Mouse (Mus musculus) liver, embryonic 12.5 days (tissue): ENCODE measurements around the gene Dhdh. TPM values are rescaled to one million over a fixed set of nuclear protein-coding genes. Genes with fewer than 3 reads are reported as not detected.
"Not testable (repeated sequence)": the region's sequence is repeated elsewhere in the genome, so short reads cannot be mapped to it uniquely, and the experiment has no call there.

Experiments used
- ATAC-seq: fragments of 200-750 bp; cut with Nextera tagmentation; 2 replicates; pipeline ENCODE4 v1.8.0; 2017; ENCODE audit warnings: moderate number of reproducible peaks, mild to moderate bottlenecking, moderate library complexity
- H3K27ac ChIP-seq: fragments of 300-500 bp; sonication (generic); 2 replicates; pipeline ENCODE4 v1.5.1; 2016; ENCODE audit warnings: mild to moderate bottlenecking
- H3K27me3 ChIP-seq: fragments of 300-500 bp; sonication (generic); replicated peaks from 2 replicates; pipeline ENCODE4 v1.6.1; 2016; ENCODE audit warnings: mild to moderate bottlenecking, moderate library complexity
- H3K36me3 ChIP-seq: fragments of 300-500 bp; sonication (generic); 2 replicates; pipeline ENCODE4 v1.6.1; 2016; ENCODE audit warnings: mild to moderate bottlenecking, moderate library complexity
- H3K4me1 ChIP-seq: fragments of 300-500 bp; sonication (generic); 2 replicates; pipeline ENCODE4 v1.6.1; 2016
- H3K4me2 ChIP-seq: fragments of 300-500 bp; sonication (generic); 2 replicates; pipeline ENCODE4 v1.6.1; 2016; ENCODE audit warnings: mild to moderate bottlenecking, moderate library complexity
- H3K4me3 ChIP-seq: fragments of 300-500 bp; sonication (generic); 2 replicates; pipeline ENCODE4 v1.5.1; 2016; ENCODE audit warnings: mild to moderate bottlenecking, moderate library complexity
- H3K9ac ChIP-seq: fragments of 300-500 bp; sonication (generic); 2 replicates; pipeline ENCODE4 v1.6.1; 2016; ENCODE audit warnings: mild to moderate bottlenecking, moderate library complexity
- H3K9me3 ChIP-seq: fragments of 300-500 bp; sonication (generic); replicated peaks from 2 replicates; pipeline ENCODE4 v1.6.1; 2016; ENCODE audit warnings: mild to moderate bottlenecking, moderate library complexity
- WGBS: fragments of 180-500 bp; shearing (Covaris S2); methylation state at CpG from one replicate; pipeline ENCODE4 v1.1.7; 2016; ENCODE audit not compliant: insufficient replicate concordance; 5-methylcytosine and 5-hydroxymethylcytosine counted together
- polyA plus RNA-seq: library from polyadenylated mRNA; unstranded; fragments of >200 nt; fragmentation: Nextera tagmentation; extraction: Ambion mirVana; gene quantifications from 2 replicates; pipeline ENCODE4 v1.2.1, GENCODE M21; 2016

The Dhdh gene
- polyA plus RNA-seq, 1 experiment from 2014 or later, result 3.1 TPM

DNA sequence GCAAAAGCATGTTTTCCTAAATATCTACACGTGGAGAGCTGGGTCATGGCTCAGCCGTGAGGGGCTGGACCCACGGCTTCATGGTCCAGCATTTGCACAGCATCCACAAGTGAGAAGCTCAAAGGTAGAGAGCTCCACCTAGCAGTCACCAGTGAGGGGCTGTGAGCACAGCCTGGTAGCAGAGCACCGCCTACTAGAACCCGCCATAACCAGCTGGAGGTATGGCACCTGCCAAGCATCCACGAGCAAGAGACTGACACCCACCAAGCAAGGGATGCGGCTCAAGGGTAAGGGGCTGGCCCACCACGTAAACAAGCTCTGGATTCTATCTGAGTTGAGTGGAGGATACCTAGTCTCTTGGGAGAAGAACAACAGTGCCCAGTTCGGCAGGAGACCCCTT lies 23.1 kb downstream of the Dhdh start:
- H3K4me1 ChIP-seq, result peaks cover 54% of the 10 kb centered on the region
- no peaks in the 10 kb centered on the region for H3K27me3 ChIP-seq
- peak overlapping the region; percentile 90 for H3K9ac ChIP-seq
- no peaks in the 10 kb centered on the region for H3K9me3 ChIP-seq
- peak overlapping the region; percentile 81 for H3K4me3 ChIP-seq
- peak; percentile 6; the same call in 1 of the 2 replicates for ATAC-seq
- H3K4me2 ChIP-seq, result peak overlapping the region; percentile 93
- H3K27ac ChIP-seq, result peak overlapping the region; percentile 75; the same call in 1 of the 2 replicates
- 65% methylated on average over 9 of the region's 9 CpGs for WGBS
- peaks cover 42% of the 10 kb centered on the region for H3K36me3 ChIP-seq

GRCm38 (mm10) chr7:45465112-45465511 lies 23.5 kb downstream of the Dhdh start:
- WGBS, result 90% methylated on average over 12 of the region's 12 CpGs
- Histone ChIP-seq H3K27ac (peak overlapping the region; percentile 75; the same call in 1 of the 2 replicates), H3K4me3 (peak overlapping the region; percentile 81), H3K36me3 (peaks cover 45% of the 10 kb centered on the region), H3K9ac (peak overlapping the region; percentile 90; the same call in 1 of the 2 replicates), H3K4me2 (peak overlapping the region; percentile 93), H3K4me1 (peaks cover 59% of the 10 kb centered on the region), H3K9me3 (no peaks in the 10 kb centered on the region), H3K27me3 (no peaks in the 10 kb centered on the region)
- no peak for ATAC-seq

DNA sequence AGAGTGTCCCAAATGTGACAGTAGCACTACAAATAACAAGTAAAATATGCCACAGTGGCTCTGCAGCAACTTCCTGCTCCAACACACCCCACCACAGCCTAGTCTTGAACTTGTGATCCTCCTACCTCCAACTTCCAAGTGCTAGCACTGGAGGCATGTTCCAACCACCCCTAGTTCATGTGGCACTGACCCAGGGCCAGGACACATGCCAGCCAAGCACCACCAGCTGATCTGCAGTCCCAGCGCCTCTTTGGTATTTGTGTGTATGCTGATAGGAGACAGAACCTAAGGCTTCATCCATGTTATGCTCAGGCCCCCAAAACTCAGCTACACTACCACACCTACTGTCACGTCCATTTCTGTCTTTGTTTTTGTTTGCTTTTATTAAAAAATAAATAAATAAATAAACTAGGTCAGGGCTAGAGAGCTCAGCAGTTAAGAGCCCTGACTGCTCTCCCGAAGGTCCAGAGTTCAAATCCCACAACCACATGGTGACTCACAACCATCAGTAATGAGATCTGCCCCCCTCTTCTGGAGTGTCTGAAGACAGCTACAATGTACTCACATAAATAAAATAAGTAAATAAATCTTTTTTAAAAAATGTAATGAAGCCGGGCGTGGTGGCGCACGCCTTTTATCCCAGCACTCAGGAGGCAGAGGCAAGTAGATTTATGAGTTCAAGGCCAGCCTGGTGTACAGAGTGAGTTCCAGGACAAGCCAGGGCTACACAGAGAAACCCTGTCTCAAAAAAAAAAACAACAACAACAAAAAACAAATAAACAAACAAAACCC lies 24.4 kb downstream of the Dhdh start:
- peak overlapping the region; percentile 54; the same call in 1 of the 2 replicates for H3K27ac ChIP-seq

DNA sequence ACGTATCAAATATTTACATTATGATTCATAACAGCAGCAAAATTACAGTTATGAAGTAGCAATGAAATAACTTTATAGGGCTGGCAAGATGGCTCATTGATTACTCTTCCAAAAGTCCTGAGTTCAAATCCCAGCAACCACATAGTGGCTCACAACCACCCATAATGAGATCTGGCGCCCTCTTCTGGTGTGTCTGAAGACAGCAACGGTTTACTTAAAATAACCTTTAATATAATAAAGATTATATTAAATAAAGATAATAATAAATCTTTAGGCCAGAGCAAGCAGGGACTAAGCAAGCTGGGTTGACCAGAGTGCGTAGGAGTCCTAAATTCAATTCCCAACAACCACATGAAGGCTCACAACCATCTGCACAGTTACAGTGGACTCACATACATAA lies 25.7 kb downstream of the Dhdh start:
- H3K9me3 ChIP-seq, H3K4me2 ChIP-seq, H3K4me3 ChIP-seq, H3K9ac ChIP-seq, ATAC-seq, H3K27ac ChIP-seq, H3K27me3 ChIP-seq: not testable (repeated sequence)
- H3K36me3 ChIP-seq, result peaks cover 57% of the 10 kb centered on the region
- 70% methylated on average over 4 of the region's 4 CpGs for WGBS
- peaks cover 68% of the 10 kb centered on the region for H3K4me1 ChIP-seq

More for the DNA sequence above, 24.4 kb downstream of the Dhdh start:
- Histone ChIP-seq H3K9me3 (no peaks in the 10 kb centered on the region), H3K4me1 (peaks cover 61% of the 10 kb centered on the region), H3K36me3 (peaks cover 45% of the 10 kb centered on the region), H3K4me2 (no peak overlapping the region), H3K9ac (no peak overlapping the region), H3K4me3 (no peak overlapping the region), H3K27me3 (no peaks in the 10 kb centered on the region)
- 85% methylated on average over 7 of the region's 7 CpGs for whole genome bisulfite sequencing
- ATAC-seq, result no peak

GRCm38 (mm10) chr7:45462325-45462724 lies 26.3 kb downstream of the Dhdh start:
- H3K9ac ChIP-seq, result no peak overlapping the region
- peaks cover 62% of the 10 kb centered on the region for H3K36me3 ChIP-seq
- no peaks in the 10 kb centered on the region for H3K9me3 ChIP-seq
- H3K4me2 ChIP-seq, result no peak overlapping the region
- peaks cover 72% of the 10 kb centered on the region for H3K4me1 ChIP-seq
- H3K27me3 ChIP-seq, result no peaks in the 10 kb centered on the region
- peak overlapping the region; percentile 99 for H3K27ac ChIP-seq
- no peak overlapping the region for H3K4me3 ChIP-seq
- ATAC-seq, result no peak
- 78% methylated on average over 4 of the region's 4 CpGs for WGBS

GRCm38 (mm10) chr7:45461781-45462180 lies 26.8 kb downstream of the Dhdh start:
- peak overlapping the region; percentile 88 for H3K4me2 ChIP-seq
- H3K4me3 ChIP-seq, result peak overlapping the region; percentile 87
- peak overlapping the region; percentile 99 for H3K27ac ChIP-seq
- peaks cover 67% of the 10 kb centered on the region for H3K36me3 ChIP-seq
- H3K9ac ChIP-seq, result peak overlapping the region; percentile 41
- peaks cover 72% of the 10 kb centered on the region for H3K4me1 ChIP-seq
- no peak for ATAC-seq
- H3K9me3 ChIP-seq, result no peaks in the 10 kb centered on the region
- no peaks in the 10 kb centered on the region for H3K27me3 ChIP-seq
- 89% methylated on average over 4 of the region's 4 CpGs for WGBS

DNA sequence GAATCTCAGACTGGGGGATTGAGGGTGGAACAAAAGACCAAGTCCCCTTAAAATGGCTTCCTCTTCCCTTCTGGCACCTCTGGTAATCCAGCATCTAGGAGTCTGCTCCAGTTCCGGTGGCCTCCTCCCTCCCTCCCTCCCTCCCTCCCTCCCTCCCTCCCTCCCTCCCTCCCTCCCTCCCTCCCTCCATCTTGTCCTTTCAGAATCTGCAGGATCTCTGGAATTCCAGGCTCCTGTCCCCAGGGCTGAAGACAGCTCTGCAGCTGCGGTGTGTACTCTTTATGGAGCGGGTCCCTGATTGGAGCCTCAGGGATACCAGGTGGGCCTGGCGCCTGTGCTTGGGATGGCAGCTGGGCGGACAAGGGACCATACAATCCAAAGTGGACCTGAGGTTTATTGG lies 27.3 kb downstream of the Dhdh start:
- Histone ChIP-seq H3K4me1 (peaks cover 75% of the 10 kb centered on the region), H3K4me2 (peak overlapping the region; percentile 88), H3K9me3 (no peaks in the 10 kb centered on the region), H3K27ac (peak overlapping the region; percentile 99), H3K36me3 (peaks cover 67% of the 10 kb centered on the region), H3K27me3 (no peaks in the 10 kb centered on the region), H3K4me3 (peak overlapping the region; percentile 87), H3K9ac (peak overlapping the region; percentile 93)
- ATAC-seq, result peak; percentile 14
- WGBS, result 55% methylated on average over 5 of the region's 5 CpGs

DNA sequence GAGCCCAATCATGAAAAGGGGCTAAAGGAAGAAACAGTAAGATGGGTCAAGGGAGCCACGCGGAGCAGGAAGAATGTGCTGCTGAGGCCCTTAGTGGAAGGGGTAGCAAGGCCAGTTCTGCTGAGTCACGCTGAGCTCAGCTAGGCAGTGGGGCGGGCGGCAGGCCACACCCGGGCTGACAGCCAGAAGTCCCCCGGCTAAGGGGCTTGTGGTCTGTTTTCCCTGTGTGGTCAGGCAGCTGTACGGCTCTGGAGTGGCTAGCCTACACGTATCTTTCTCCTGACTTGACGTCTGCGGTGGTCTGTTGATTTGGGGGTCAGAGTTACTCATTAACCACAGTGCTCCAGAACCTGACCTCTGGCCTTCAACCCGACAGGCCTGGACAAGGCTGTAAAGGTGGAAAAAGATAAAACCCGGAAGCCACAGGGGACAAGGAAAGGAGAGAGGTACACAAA lies 27.7 kb downstream of the Dhdh start:
- Histone ChIP-seq H3K27ac (peak overlapping the region; percentile 99), H3K36me3 (peaks cover 67% of the 10 kb centered on the region), H3K4me1 (peaks cover 74% of the 10 kb centered on the region), H3K9me3 (no peaks in the 10 kb centered on the region), H3K4me2 (peak overlapping the region; percentile 88), H3K9ac (peak overlapping the region; percentile 93), H3K4me3 (peak overlapping the region; percentile 87), H3K27me3 (no peaks in the 10 kb centered on the region)
- ATAC-seq, result peak; percentile 75
- 1% methylated on average over 13 of the region's 13 CpGs for WGBS

GRCm38 (mm10) chr7:45460377-45460776 lies 28.2 kb downstream of the Dhdh start:
- H3K4me1 ChIP-seq, result peaks cover 69% of the 10 kb centered on the region
- H3K36me3 ChIP-seq, result peaks cover 68% of the 10 kb centered on the region
- no peaks in the 10 kb centered on the region for H3K9me3 ChIP-seq
- peak overlapping the region; percentile 99 for H3K27ac ChIP-seq
- H3K4me3 ChIP-seq, result peak overlapping the region; percentile 87
- H3K27me3 ChIP-seq, result no peaks in the 10 kb centered on the region
- peak overlapping the region; percentile 88 for H3K4me2 ChIP-seq
- 38% methylated on average over 7 of the region's 7 CpGs for WGBS
- ATAC-seq, result no peak
- peak overlapping the region; percentile 93 for H3K9ac ChIP-seq

DNA sequence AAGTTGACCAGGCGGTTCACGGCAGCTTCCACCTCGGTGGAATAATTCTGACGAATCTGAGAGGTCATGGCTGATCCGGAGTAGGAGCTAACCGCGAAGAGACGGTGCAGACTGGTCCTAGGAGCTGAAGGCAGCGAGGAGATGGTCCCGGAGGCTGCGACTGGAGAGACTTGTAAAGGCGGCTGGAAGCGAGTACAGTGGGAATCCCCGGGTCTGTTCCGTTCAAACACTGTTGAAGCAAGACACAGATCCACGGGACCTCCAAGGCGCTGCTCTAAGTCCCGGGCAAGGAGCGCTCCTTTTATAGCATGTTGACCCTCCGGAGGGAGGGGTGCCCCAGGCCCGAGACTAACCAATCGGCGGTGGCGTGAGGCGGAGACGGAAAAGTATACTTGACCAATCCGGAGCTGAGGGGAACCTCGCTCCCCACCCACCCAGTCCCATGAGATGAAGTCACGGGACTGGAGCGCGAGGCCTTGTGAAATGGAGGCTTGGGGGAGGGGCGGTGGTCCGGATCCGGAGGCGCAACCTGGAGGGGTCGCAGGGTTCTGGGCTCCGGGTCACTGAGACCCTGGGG lies 29.0 kb downstream of the Dhdh start, which contains the start of gene Ftl1:
TSS of gene Ftl1 (minus strand) at position 321 of the 577 bp plus-strand sequence.
- Histone ChIP-seq H3K4me3 (peak within 1 kb of the TSS; percentile 87), H3K36me3 (peaks cover 68% of the 10 kb centered on the region), H3K27ac (peak within 1 kb of the TSS; percentile 99), H3K4me1 (peaks cover 61% of the 10 kb centered on the region), H3K4me2 (peak within 1 kb of the TSS; percentile 88), H3K9ac (peak within 1 kb of the TSS; percentile 93)
- H3K27me3 ChIP-seq, H3K9me3 ChIP-seq: not testable (repeated sequence)
- under 1% methylated on average over 36 of the region's 37 CpGs for WGBS
- peak; percentile 88 for ATAC-seq

- H3K27ac ChIP-seq, result peak overlapping the region; percentile 96
- H3K4me3 ChIP-seq, result peak overlapping the region; percentile 87
- peak overlapping the region; percentile 93 for H3K9ac ChIP-seq
- no peaks in the 10 kb centered on the region for H3K27me3 ChIP-seq
- H3K9me3 ChIP-seq, result no peaks in the 10 kb centered on the region
- peaks cover 59% of the 10 kb centered on the region for H3K4me1 ChIP-seq
- peaks cover 68% of the 10 kb centered on the region for H3K36me3 ChIP-seq
- under 1% methylated on average over 43 of the region's 43 CpGs for WGBS
- H3K4me2 ChIP-seq, result peak overlapping the region; percentile 88
- peak; percentile 24 for ATAC-seq
Measured at GRCm38 (mm10) chr7:45458748-45459563, 29.6 kb downstream of the Dhdh start.
